Mouse (Mus musculus): ENCODE measurements around the gene Nrip1.

DNA sequence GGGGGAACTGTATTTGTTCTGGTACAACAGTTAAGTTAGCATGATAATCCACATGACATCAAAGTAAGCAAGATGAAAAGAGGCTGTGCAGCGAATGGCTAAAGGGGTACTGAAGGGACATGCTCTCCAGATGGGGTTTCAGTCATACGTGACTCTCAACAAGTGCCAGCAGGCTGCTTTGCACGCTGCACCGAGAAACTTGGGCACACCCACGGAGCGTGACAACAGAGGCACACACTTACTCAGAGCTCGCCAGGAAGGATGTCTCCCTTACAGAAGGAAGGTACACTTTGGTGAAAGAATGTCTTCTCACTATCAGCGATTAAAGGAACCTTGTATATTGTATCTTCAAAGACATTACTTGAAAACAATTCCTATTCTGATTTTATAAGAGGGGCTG lies 22.7 kb downstream of the Nrip1 start:
- TF ChIP-seq CTCF (IDR thresholded peaks at IDR 0.05): no peak
- TF ChIP-seq EP300 (IDR thresholded peaks at IDR 0.05; ENCODE audit: insufficient read depth, low read depth, low read length): no peak

Data from heart, adult 2 months (tissue).